Mouse (Mus musculus) urinary bladder, postnatal 14 days (tissue): ENCODE results near the gene Gck.
"Not testable (repeated sequence)": the region's sequence is repeated elsewhere in the genome, so short reads cannot be mapped to it uniquely, and the experiment has no call there.

ENCODE experiments used
- DNase-seq: peaks from one replicate; pipeline ENCODE4 v3.0.0; 2021; ENCODE audit warnings: low spot score

The Gck gene

GRCm38 (mm10) chr11:5954965-5955504 lies 5.2 kb upstream of the Gck start:
- peak; percentile 59 for DNase-seq

DNA sequence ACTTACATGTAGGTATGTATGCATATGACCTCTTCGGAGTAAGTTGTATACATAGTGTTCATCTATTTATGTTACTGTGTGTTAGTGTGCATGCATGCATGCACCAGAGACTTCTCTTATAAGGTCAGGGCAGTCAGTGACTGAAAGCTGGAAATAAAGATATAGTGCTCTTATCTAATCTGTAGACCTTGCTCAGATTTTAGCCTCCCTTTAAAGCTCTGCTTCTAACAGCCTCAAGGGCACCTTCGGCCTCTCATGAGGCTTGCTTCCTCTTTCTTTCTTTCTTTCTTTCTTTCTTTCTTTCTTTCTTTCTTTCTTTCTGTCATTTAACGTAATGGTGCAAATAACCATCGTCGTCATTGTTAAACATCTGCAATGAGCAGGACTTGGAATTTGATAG lies 4.6 kb upstream of the Gck start:
- DNase-seq = no peak

GRCm38 (mm10) chr11:5953130-5953765 lies 3.4 kb upstream of the Gck start:
- DNase-seq = peak; percentile 34

DNA sequence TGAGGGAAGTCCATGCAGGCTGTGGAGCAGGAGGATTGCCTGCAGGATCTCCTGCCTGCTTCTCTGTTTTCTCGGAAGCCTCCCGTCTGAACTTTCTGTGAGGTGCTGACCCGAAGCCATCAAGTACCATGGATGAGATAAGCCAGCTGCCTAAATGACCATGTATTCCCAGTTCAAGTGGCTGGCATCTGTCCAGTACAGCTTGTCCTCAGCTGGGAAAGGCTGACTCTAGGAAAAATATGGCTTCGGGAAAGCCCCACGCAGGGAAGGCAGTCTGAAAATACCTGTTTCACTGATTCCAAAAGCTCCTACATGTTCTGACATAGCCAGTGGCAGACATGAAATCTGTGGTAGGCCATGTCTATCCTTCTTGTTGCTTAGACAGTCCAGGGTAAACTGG lies 2.6 kb upstream of the Gck start:
- peak; percentile 48 for DNase-seq

DNA sequence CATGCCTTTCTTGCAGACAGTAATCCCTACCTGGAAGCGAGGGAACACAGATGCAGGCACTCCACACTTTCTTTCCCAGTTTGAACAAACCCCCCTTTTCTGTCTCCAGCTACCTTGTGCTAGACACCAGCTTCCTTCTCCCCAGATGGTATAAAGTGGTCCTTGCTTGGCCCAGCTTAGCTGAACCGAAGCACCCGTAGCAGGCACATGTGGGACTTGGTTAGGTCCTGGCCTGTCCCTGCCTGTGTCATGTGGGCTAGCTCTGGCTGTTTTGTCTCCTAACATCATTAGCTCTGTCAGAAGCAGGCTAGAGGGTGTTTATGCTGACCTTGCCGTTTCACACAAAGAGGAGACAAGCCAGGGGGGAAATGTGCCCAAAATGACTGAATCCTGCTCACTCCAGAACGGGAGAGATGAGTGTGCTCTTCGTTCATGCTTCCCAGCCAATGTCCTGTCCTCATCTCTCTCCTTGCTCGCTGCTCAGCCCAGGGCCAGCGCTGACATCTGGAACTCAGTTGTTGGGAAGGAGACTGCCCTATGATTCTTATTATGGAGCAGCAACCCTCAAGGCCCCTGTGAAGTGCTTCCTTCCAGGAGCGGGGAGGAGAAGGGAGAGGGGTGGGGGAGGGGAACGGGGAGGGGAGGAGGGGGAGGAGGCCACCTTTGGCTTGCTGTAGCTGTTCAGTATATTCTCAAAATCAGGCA lies 1.2 kb downstream of the Gck start:
- no peak for DNase-seq

GRCm38 (mm10) chr11:5947796-5948195 lies 2.1 kb downstream of the Gck start:
- no peak for DNase-seq

- peak; percentile 23 for DNase-seq
Measured at GRCm38 (mm10) chr11:5945096-5945495, 4.8 kb downstream of the Gck start.

DNA sequence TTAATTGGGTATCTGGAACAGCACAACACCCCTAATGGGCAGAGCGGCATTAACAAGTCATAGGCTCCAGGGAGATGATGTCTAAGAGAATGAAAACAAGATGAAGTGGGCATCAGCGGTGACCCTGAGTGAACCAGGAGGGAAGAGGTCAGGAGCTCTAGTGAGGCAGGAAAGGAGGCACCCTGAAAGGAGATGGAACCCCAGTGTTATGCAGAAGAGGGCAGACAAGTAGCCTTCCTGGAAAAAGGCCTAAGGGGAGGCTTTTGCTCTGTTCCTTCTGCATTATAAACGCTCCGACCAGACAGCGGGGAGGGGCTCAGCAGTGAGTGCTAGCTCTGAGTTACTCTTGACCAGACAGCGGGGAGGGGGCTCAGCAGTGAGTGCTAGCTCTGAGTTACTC lies 6.9 kb downstream of the Gck start:
- no peak for DNase-seq

DNA sequence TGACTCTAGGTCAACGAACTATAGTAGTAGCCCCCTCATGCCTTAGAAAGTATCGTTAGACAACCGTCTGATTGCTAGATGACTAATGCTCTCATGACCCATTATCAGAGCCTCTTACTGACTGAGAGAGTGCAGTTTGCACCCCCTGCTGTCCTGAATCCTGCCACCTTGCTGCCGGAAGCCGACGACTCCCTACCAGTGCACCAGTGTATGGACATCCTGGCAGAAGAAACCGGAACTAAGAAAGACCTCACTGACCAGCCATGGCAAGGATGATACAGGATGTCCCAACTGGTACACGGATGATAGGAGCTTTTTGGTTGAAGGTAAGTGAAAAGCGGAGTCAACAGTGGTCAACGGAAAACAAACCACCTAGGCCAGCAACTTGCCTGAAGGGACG lies 15.3 kb downstream of the Gck start:
- not testable (repeated sequence) for DNase-seq

GRCm38 (mm10) chr11:5931947-5932346 lies 17.9 kb downstream of the Gck start:
- not testable (repeated sequence) for DNase-seq

DNA sequence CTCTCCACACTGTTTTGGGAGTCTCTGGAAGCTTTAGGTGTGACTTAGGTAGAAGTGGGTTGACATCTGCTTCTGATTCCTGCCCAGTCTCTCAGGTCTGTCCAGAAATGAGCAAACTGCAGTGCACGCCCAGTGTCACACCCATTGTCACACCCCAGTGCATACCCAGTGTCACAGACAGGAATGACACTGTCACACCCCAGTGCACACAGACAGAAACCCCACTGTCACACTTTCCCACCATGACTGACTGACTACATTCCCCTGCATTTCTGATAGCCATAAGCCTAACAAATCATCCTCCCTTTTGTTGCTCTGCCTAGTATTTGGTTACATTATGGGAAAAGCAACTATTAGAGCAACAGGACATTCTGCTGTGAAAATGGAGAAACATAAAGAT lies 19.3 kb downstream of the Gck start:
- DNase-seq = no peak

- no peak for DNase-seq
Measured at GRCm38 (mm10) chr11:5926696-5927220, 23.1 kb downstream of the Gck start.

DNA sequence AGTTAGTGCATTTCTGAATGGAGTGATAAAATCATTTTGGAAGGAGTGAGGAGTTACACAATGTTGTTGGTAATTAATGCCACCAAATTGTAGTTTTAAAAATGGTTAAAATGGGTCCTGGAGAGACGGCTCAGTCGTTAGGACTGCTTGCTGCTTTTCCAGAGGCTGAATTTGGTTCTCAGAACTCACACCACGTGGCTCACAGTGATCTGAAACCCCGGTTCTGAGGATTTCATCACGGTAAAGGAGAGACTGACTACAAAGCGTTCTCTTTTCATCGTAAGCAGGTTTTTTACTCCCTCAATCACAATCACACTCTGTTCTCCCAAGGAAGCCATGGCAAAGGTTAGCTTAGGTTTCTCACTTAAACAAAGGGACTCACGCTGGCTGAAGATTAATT lies 25.2 kb downstream of the Gck start:
- no peak for DNase-seq

- DNase-seq = no peak
Measured at GRCm38 (mm10) chr11:5920323-5920960, 29.4 kb downstream of the Gck start.

DNA sequence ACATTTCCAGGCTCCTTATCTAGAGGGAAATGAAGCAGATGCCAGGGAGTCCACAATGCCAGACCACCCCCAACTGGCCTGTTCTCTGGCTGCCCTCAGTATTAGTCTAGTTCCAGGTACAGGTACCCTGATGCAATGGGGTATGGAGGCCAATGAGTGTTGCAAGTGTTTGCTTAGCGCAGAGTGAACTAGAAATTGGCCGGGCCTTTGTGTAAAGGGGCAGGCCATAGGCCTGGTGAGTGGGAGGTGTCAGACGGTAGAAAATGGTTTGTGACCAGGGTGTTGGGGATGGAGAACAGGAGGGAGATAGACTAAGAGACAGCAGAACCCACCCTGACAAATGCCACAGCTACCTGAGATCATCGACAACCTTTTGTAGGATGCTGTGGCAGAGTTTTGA lies 30.3 kb downstream of the Gck start:
- no peak for DNase-seq

DNA sequence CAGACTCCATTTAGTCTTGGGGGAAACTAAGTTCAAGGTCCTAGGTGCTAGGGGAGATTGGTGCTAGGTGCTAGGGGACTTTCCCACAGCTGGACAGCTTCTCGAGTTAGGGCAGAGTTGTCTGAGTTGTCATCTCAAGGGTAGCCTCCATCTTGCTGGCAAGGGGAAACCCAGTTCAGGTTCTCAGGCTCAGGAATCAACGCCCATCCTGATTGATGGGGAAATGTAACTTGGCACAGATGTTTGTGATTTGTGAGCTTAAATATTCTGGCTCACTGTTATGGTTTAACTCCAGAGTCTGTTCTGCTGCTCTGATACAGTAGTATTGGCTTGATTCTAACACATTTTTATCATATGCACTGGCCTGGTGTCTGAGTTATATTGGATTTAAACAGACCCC lies 31.8 kb downstream of the Gck start:
- no peak for DNase-seq

DNA sequence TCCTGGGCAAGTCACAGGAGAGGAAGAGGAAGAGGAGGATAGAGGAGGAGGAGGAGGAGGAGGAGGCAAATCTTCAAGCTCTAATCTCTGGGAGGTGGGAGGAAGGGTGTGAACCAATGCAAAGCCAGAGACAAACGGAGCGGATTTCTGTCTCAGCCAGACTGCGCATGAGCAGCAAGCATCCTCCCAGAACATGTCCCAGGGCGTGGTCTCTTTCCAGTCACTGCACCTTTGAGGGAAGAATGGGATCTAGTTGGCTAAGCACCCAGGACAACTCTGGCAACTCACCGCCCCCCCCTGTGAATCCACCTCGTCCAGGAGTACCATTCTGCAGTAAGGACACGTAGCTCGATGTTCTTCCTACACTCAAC lies 33.7 kb downstream of the Gck start:
- DNase-seq = no peak

GRCm38 (mm10) chr11:5915429-5916177 lies 34.3 kb downstream of the Gck start:
- DNase-seq = no peak

DNA sequence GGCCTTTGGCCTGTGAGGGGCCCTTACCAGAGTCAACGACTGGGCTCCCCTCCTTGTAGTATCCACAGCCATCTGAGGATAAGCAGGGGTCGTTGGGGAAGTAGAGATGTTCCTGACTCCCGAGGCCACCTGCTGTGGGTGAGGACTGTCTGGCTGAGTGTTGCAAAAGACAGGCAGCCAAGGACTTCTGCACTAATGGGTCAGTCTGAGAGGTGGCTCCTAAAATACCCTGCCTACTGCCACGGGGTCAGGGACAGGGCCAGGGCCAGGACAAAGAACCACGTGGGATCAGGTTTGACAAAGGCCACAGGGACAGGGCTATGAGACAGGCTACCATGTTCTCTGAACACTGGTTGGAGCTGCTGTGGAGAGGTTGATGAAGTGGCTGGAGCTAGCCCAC lies 34.9 kb downstream of the Gck start:
- no peak for DNase-seq

DNA sequence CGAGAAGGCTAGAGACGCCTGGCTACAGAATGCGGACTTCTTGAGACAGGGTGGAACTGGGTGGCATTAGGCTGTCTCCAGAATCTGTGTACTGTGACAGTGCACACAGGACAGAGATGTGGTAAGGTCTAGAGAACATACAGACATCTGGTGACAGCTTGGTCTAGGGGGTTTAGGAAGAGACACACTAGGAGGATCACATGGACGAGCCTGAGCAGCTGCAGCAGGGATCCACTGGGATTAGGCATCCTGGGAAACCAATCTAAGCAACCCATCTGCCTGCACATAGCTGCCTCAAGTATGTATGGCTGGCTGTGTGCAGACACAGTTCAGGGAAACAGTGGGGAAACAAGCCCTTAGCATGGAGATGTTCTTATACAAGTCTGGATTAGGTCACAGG lies 35.9 kb downstream of the Gck start:
- no peak for DNase-seq

DNA sequence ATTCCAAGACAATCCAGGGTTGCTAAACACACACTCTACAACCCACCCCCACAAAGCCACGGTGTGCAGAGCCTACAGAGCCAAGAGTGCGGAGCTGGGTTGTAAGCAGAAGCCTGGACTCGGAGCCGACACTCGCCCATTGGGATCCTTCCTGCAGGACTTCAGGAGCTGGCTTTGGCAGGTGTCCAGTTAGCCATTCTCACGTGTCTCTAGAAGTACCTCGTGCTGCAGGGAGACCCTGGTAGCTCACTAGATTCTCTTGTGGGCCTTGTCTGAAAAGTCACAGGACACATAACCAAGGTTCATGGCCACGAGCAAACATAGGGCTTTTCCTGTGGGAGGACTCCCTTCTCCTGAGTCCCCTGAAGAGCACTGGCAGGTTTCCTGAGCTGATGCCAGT lies 36.6 kb downstream of the Gck start:
- DNase-seq = no peak

DNA sequence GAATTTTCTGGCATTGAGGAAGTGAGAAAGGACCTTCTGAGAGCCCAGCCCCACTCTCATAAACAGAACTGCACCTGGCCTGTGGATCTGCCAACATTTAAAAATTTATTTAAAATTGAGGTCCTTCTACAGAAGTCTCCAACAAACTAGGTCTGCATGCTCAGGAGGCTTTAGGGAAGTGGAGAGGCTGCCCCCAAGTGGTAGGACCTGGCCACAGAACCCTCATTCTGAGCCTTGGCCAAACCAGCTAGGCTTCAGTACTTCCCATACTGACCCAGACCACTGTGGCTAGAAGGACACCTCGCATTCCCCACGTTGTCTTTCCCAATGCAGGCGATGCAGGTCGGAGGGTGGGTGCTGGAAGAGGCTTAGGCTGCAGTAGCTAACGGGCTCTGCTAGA lies 37.2 kb downstream of the Gck start:
- DNase-seq = peak; percentile 72
